Mouse (Mus musculus) testis, adult 2 months (tissue): ENCODE measurements around the gene Rxrg.

Experiments used
- CTCF ChIP-seq: fragments of 200-500 bp; IDR thresholded peaks from 2 replicates; pipeline ENCODE4 v1.5.1; 2012; ENCODE audit warnings: low read depth, mild to moderate bottlenecking, inconsistent platforms, low read length, moderate library complexity; ENCODE audit not compliant: control insufficient read depth, insufficient read depth, insufficient replicate concordance
- POLR2A ChIP-seq: fragments of 200-500 bp; IDR thresholded peaks from 2 replicates; pipeline ENCODE4 v1.6.1; 2012; ENCODE audit warnings: low read depth, mild to moderate bottlenecking, inconsistent platforms, low read length, moderate library complexity; ENCODE audit not compliant: control insufficient read depth

- TF ChIP-seq CTCF (no peak), POLR2A (no peak)
Observed at GRCm38 (mm10) chr1:167549324-167549723, 48.9 kb upstream of the Rxrg start.
